Mouse (Mus musculus): ENCODE measurements around the gene Car2.

- TF ChIP-seq CTCF (IDR thresholded peaks at IDR 0.05; ENCODE audit: low read depth, low read length) = no peak
- TF ChIP-seq POLR2A (IDR thresholded peaks at IDR 0.05; ENCODE audit: extremely low read depth, insufficient read depth, low read length) = no peak
These were observed 24.9 kb upstream of the Car2 start for GRCm38 (mm10) chr3:14861165-14861564.

Data from liver, adult 2 months (tissue).